Mouse (Mus musculus) heart, postnatal 0 days (tissue): ENCODE results near the gene Prpf40b. TPM values are rescaled to one million over a fixed set of nuclear protein-coding genes. Genes with fewer than 3 reads are reported as not detected.

ENCODE experiments used
- ATAC-seq: fragments of 200-750 bp; cut with Nextera tagmentation; 2 replicates; pipeline ENCODE4 v1.8.0; 2017; ENCODE audit warnings: low read depth, moderate number of reproducible peaks, moderate library complexity; ENCODE audit not compliant: insufficient read depth
- DNase-seq: peaks from one replicate; pipeline ENCODE4 v3.0.0-alpha.2; 2016; ENCODE audit warnings: low spot score
- H3K27ac ChIP-seq: fragments of 300-500 bp; sonication (generic); 2 replicates; pipeline ENCODE4 v1.5.1; 2014; ENCODE audit warnings: low read depth, mild to moderate bottlenecking
- H3K27me3 ChIP-seq: fragments of 300-500 bp; sonication (generic); 2 replicates; pipeline ENCODE4 v1.6.1; 2014; ENCODE audit warnings: low read length, mixed read lengths; ENCODE audit not compliant: control insufficient read depth, insufficient read depth
- H3K36me3 ChIP-seq: fragments of 300-500 bp; sonication (generic); replicated peaks from 2 replicates; pipeline ENCODE4 v1.6.1; 2014; ENCODE audit warnings: low read length, mixed read lengths; ENCODE audit not compliant: control insufficient read depth, insufficient read depth
- H3K4me1 ChIP-seq: fragments of 300-500 bp; sonication (generic); 2 replicates; pipeline ENCODE4 v1.6.1; 2014; ENCODE audit warnings: antibody characterized with exemption; ENCODE audit not compliant: control insufficient read depth, insufficient read depth
- H3K4me2 ChIP-seq: fragments of 300-500 bp; sonication (generic); 2 replicates; pipeline ENCODE4 v1.6.1; 2014; ENCODE audit warnings: low read depth, mild to moderate bottlenecking, low read length, moderate library complexity
- H3K4me3 ChIP-seq: fragments of 300-500 bp; sonication (generic); 2 replicates; pipeline ENCODE4 v1.5.1; 2014; ENCODE audit warnings: low read depth, low read length
- H3K9ac ChIP-seq: fragments of 300-500 bp; sonication (generic); replicated peaks from 2 replicates; pipeline ENCODE4 v1.6.1; 2014; ENCODE audit warnings: low read depth, low read length, mixed read lengths
- H3K9me3 ChIP-seq: fragments of 300-500 bp; sonication (generic); replicated peaks from 2 replicates; pipeline ENCODE4 v1.6.1; 2016; ENCODE audit warnings: low read length; ENCODE audit not compliant: control insufficient read depth
- CTCF ChIP-seq: IDR thresholded peaks from 2 replicates; pipeline ENCODE4 v1.5.1; 2016; ENCODE audit warnings: antibody characterized with exemption, control low read depth, low read depth
- EP300 ChIP-seq: IDR thresholded peaks from 2 replicates; pipeline ENCODE4 v1.6.1; 2016; ENCODE audit warnings: antibody characterized with exemption, low read depth
- WGBS: fragments of 180-500 bp; shearing (Covaris S2); extraction: QIAGEN DNeasy Blood & Tissue Kit; methylation state at CpG from one replicate; pipeline ENCODE4 v1.1.7; 2014; 5-methylcytosine and 5-hydroxymethylcytosine counted together
- polyA plus RNA-seq: library from polyadenylated mRNA; unstranded; fragments of >200 nt; fragmentation: Nextera tagmentation; extraction: Ambion mirVana; gene quantifications from 2 replicates; pipeline ENCODE4 v1.2.1, GENCODE M21; 2015
- total RNA-seq: library from RNA; depleted of rRNA; stranded (reverse); fragments of >200 nt; gene quantifications from 2 replicates; pipeline ENCODE4 v1.2.3, GENCODE M21; 2014; ENCODE audit warnings: low replicate concordance

Gene Prpf40b
- total and polyA plus RNA-seq, 2 experiments from 2014 or later, result 25.4 to 27.4 TPM

- H3K9me3 ChIP-seq, result no peaks in the 10 kb centered on the region
- H3K9ac ChIP-seq, result 0 out of 2 replicates have a peak overlapping the region, but pooled peaks have one; percentile 5
- H3K4me3 ChIP-seq, result no peak overlapping the region
- no peaks in the 10 kb centered on the region for H3K27me3 ChIP-seq
- H3K4me2 ChIP-seq, result peak overlapping the region; percentile 20
- H3K27ac ChIP-seq, result peak overlapping the region; percentile 87
- peak; percentile 87 for TF ChIP-seq EP300
- peak; percentile 19 for TF ChIP-seq CTCF
- ATAC-seq (peak; percentile 85), DNase-seq (peak; percentile 94)
- H3K36me3 ChIP-seq, result peaks cover 8% of the 10 kb centered on the region
- peaks cover 62% of the 10 kb centered on the region for H3K4me1 ChIP-seq
- WGBS, result 19% methylated on average over 9 of the region's 9 CpGs
Observed at GRCm38 (mm10) chr15:99332921-99333675, 38.2 kb downstream of the Prpf40b start.

- Histone ChIP-seq H3K9ac (0 out of 2 replicates have a peak overlapping the region, but pooled peaks have one; percentile 0), H3K27me3 (no peaks in the 10 kb centered on the region), H3K4me3 (no peak overlapping the region), H3K27ac (peak overlapping the region; percentile 87), H3K9me3 (no peaks in the 10 kb centered on the region), H3K4me1 (peaks cover 62% of the 10 kb centered on the region), H3K36me3 (peaks cover 3% of the 10 kb centered on the region), H3K4me2 (peak overlapping the region; percentile 20)
- 73% methylated on average over 3 of the region's 3 CpGs for WGBS
- peak; percentile 48 for ATAC-seq
- DNase-seq, result peak; percentile 60
- TF ChIP-seq EP300, result peak; percentile 40; the same call in 1 of the 2 replicates
- no peak; the same call in 1 of the 2 replicates for TF ChIP-seq CTCF
Observed at GRCm38 (mm10) chr15:99333676-99334065, 38.8 kb downstream of the Prpf40b start.

- ATAC-seq, result no peak
- no peak for TF ChIP-seq CTCF
- peaks cover 65% of the 10 kb centered on the region for H3K4me1 ChIP-seq
- H3K9me3 ChIP-seq, result no peaks in the 10 kb centered on the region
- 0 out of 2 replicates have a peak overlapping the region, but pooled peaks have one; percentile 0 for H3K9ac ChIP-seq
- 39% methylated on average over 6 of the region's 6 CpGs for WGBS
- H3K4me2 ChIP-seq, result no peak overlapping the region
- H3K27ac ChIP-seq, result peak overlapping the region; percentile 87
- H3K4me3 ChIP-seq, result no peak overlapping the region
- H3K27me3 ChIP-seq, result no peaks in the 10 kb centered on the region
- H3K36me3 ChIP-seq, result no peaks in the 10 kb centered on the region; the same call in 1 of the 2 replicates
- DNase-seq, result no peak
Observed at GRCm38 (mm10) chr15:99334500-99334899, 39.6 kb downstream of the Prpf40b start.

- H3K9ac ChIP-seq, result no peak overlapping the region
- H3K36me3 ChIP-seq, result no peaks in the 10 kb centered on the region
- H3K4me2 ChIP-seq, result no peak overlapping the region
- H3K4me1 ChIP-seq, result peaks cover 76% of the 10 kb centered on the region
- no peaks in the 10 kb centered on the region for H3K27me3 ChIP-seq
- H3K4me3 ChIP-seq, result no peak overlapping the region
- no peak for TF ChIP-seq CTCF
- TF ChIP-seq EP300, result no peak
- 20% methylated on average over 8 of the region's 8 CpGs for WGBS
- DNase-seq (peak; percentile 71), ATAC-seq (peak; percentile 26; the same call in 1 of the 2 replicates)
- peak overlapping the region; percentile 87 for H3K27ac ChIP-seq
- no peaks in the 10 kb centered on the region for H3K9me3 ChIP-seq
Observed at GRCm38 (mm10) chr15:99335801-99336320, 41.0 kb downstream of the Prpf40b start.

- no peaks in the 10 kb centered on the region for H3K9me3 ChIP-seq
- H3K27ac ChIP-seq, result no peak overlapping the region
- peaks cover 84% of the 10 kb centered on the region for H3K4me1 ChIP-seq
- no peak for DNase-seq
- H3K36me3 ChIP-seq, result no peaks in the 10 kb centered on the region
- H3K4me2 ChIP-seq, result no peak overlapping the region
- WGBS, result 72% methylated on average over 2 of the region's 2 CpGs
- no peak overlapping the region for H3K4me3 ChIP-seq
- H3K27me3 ChIP-seq, result no peaks in the 10 kb centered on the region
- H3K9ac ChIP-seq, result no peak overlapping the region
- no peak for ATAC-seq
- TF ChIP-seq CTCF (no peak), EP300 (no peak)
Observed at GRCm38 (mm10) chr15:99338916-99339315, 44.0 kb downstream of the Prpf40b start.
